Mouse (Mus musculus) kidney, postnatal 0 days (tissue): ENCODE results near the gene Mtmr12. TPM values are rescaled to one million over a fixed set of nuclear protein-coding genes. Genes with fewer than 3 reads are reported as not detected.

Source experiments
- ATAC-seq: fragments of 200-750 bp; cut with Nextera tagmentation; replicated peaks from 2 replicates; pipeline ENCODE4 v1.8.0; 2017; ENCODE audit warnings: low read depth, moderate number of reproducible peaks, moderate TSS enrichment, moderate library complexity; ENCODE audit not compliant: low FRiP score
- DNase-seq: peaks from one replicate; pipeline ENCODE4 v3.0.0-alpha.2; 2016; ENCODE audit warnings: low spot score
- H3K27ac ChIP-seq: fragments of 300-500 bp; sonication (generic); 2 replicates; pipeline ENCODE4 v1.5.1; 2014; ENCODE audit warnings: mild to moderate bottlenecking
- H3K27me3 ChIP-seq: fragments of 300-500 bp; sonication (generic); 2 replicates; pipeline ENCODE4 v1.6.1; 2014; ENCODE audit warnings: low read length, mixed read lengths; ENCODE audit not compliant: insufficient read depth
- H3K36me3 ChIP-seq: fragments of 300-500 bp; sonication (generic); 2 replicates; pipeline ENCODE4 v1.6.1; 2014; ENCODE audit warnings: low read length, mixed read lengths; ENCODE audit not compliant: insufficient read depth
- H3K4me1 ChIP-seq: fragments of 300-500 bp; sonication (generic); replicated peaks from 2 replicates; pipeline ENCODE4 v1.6.1; 2014; ENCODE audit warnings: antibody characterized with exemption, low read length, mixed read lengths; ENCODE audit not compliant: insufficient read depth
- H3K4me2 ChIP-seq: fragments of 300-500 bp; sonication (generic); 2 replicates; pipeline ENCODE4 v1.6.1; 2014; ENCODE audit warnings: mild to moderate bottlenecking, low read length, moderate library complexity, mixed read lengths
- H3K4me3 ChIP-seq: fragments of 300-500 bp; sonication (generic); replicated peaks from 2 replicates; pipeline ENCODE4 v1.5.1; 2014; ENCODE audit warnings: low read depth, low read length
- H3K9ac ChIP-seq: fragments of 300-500 bp; sonication (generic); 2 replicates; pipeline ENCODE4 v1.6.1; 2014; ENCODE audit warnings: low read depth, low read length
- H3K9me3 ChIP-seq: fragments of 300-500 bp; sonication (generic); replicated peaks from 2 replicates; pipeline ENCODE4 v1.6.1; 2016; ENCODE audit warnings: low read length, inconsistent platforms, mixed read lengths
- CTCF ChIP-seq: IDR thresholded peaks from 2 replicates; pipeline ENCODE4 v1.5.1; 2016; ENCODE audit warnings: antibody characterized with exemption, low read depth, mild to moderate bottlenecking, moderate library complexity
- WGBS: fragments of 180-500 bp; shearing (Covaris S2); extraction: QIAGEN DNeasy Blood & Tissue Kit; methylation state at CpG from one replicate; pipeline ENCODE4 v1.1.7; 2014; 5-methylcytosine and 5-hydroxymethylcytosine counted together
- polyA plus RNA-seq: library from polyadenylated mRNA; unstranded; fragments of >200 nt; fragmentation: Nextera tagmentation; extraction: Ambion mirVana; gene quantifications from 2 replicates; pipeline ENCODE4 v1.2.1, GENCODE M21; 2015

Gene Mtmr12
- polyA plus RNA-seq, 1 experiment from 2014 or later, result 12.5 TPM

- ATAC-seq, result no peak
- WGBS, result 79% methylated on average over 5 of the region's 5 CpGs
- Histone ChIP-seq H3K27ac (no peak overlapping the region), H3K4me1 (no peaks in the 10 kb centered on the region), H3K36me3 (peaks cover 24% of the 10 kb centered on the region), H3K9me3 (no peaks in the 10 kb centered on the region), H3K4me3 (no peak overlapping the region), H3K4me2 (no peak overlapping the region), H3K27me3 (no peaks in the 10 kb centered on the region), H3K9ac (no peak overlapping the region)
- no peak for TF ChIP-seq CTCF
- DNase-seq, result no peak
Observed at GRCm38 (mm10) chr15:12250350-12250749, 45.5 kb downstream of the Mtmr12 start.

DNA sequence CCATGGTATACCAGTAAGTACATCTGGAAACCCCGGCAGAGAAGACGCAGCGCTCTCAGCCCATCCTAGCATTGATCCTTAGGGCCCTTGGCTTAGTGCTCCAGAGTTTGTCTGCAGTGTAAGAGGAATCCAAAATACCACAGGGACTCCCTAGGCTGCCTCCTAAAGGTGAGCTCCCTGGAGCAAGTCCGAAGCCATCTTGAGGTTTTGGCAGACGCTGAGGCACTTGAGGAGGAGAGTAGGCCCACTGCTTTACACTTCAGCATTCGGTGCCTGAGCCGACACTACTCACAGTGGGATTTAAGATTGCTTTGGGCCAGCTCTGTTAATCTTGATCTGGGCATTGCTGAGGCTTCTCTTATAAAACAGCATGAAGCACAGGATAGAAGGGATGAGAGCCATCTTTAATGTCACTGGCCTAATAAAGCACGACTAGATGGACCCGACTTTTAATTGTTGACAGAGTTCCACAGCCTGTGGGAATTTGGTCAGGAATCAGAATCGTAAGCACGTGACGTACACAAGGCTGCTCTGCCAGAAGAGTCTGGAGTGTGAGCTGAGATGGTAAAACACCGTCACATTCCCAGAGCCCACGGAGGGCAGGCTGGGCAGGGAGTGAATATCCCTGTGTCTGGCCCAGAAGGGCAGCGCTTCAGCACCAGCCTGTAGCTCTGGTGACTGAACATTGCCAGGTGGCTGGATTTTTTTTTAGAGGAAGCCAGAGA is 46.8 kb downstream of the Mtmr12 start:
- WGBS, result 93% methylated on average over 15 of the region's 15 CpGs
- ATAC-seq, result no peak
- no peaks in the 10 kb centered on the region for H3K4me1 ChIP-seq
- no peak overlapping the region for H3K9ac ChIP-seq
- DNase-seq, result no peak
- TF ChIP-seq CTCF, result no peak
- peaks cover 20% of the 10 kb centered on the region for H3K36me3 ChIP-seq
- H3K27me3 ChIP-seq, result no peaks in the 10 kb centered on the region
- no peak overlapping the region for H3K27ac ChIP-seq
- no peak overlapping the region for H3K4me3 ChIP-seq
- no peaks in the 10 kb centered on the region for H3K9me3 ChIP-seq
- no peak overlapping the region for H3K4me2 ChIP-seq

- no peak for DNase-seq
Observed at GRCm38 (mm10) chr15:12252141-12252489, 47.3 kb downstream of the Mtmr12 start.

DNA sequence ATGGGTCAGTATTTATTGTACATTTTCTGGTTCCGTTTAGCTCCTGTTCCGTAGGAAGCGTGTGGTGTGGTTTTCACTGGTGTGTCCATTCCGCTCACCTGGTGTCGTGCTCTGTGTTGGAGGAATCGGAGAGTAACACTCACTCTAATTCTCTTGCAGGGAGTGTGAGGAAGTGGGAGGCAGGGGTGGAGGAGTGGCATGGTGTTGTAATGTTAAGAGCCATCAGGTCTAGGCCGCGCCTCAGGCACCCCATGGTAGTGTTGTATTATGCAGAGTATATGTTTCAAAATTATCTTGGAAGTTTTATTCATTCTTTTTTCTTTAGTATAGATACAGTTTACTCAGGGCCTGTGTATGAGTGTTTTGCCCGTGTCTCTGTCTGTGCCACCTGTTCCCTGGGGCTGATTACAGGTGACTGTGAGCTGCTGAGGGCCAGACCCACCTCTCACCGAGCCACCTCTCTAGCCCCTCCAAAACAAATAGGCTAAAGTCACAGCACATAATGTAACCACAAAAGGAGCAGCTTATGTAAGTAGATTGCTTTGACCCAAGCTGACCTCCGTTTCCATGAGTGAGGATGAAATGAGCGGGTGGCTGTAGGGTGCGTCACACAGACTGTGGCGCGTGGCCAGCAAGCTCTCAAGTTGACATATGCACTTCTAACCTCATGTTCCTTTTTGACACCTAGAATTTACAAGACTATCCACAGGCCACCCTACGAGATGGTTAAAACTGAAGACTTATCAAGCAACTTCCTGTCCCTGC is 53.1 kb downstream of the Mtmr12 start:
- TF ChIP-seq CTCF, result no peak
- Histone ChIP-seq H3K9me3 (no peaks in the 10 kb centered on the region), H3K36me3 (peaks cover 35% of the 10 kb centered on the region), H3K4me1 (no peaks in the 10 kb centered on the region), H3K4me2 (no peak overlapping the region), H3K27ac (no peak overlapping the region), H3K9ac (no peak overlapping the region), H3K27me3 (no peaks in the 10 kb centered on the region), H3K4me3 (no peak overlapping the region)
- DNase-seq (no peak), ATAC-seq (no peak)
- 84% methylated on average over 16 of the region's 16 CpGs for WGBS

More at GRCm38 (mm10) chr15:12252141-12252489, 47.3 kb downstream of the Mtmr12 start:
- Histone ChIP-seq H3K4me1 (no peaks in the 10 kb centered on the region), H3K9me3 (no peaks in the 10 kb centered on the region), H3K36me3 (peaks cover 23% of the 10 kb centered on the region), H3K27me3 (no peaks in the 10 kb centered on the region), H3K4me3 (no peak overlapping the region), H3K27ac (no peak overlapping the region), H3K9ac (no peak overlapping the region), H3K4me2 (no peak overlapping the region)
- ATAC-seq, result no peak
- no peak for TF ChIP-seq CTCF
- 92% methylated on average over 2 of the region's 2 CpGs for WGBS

DNA sequence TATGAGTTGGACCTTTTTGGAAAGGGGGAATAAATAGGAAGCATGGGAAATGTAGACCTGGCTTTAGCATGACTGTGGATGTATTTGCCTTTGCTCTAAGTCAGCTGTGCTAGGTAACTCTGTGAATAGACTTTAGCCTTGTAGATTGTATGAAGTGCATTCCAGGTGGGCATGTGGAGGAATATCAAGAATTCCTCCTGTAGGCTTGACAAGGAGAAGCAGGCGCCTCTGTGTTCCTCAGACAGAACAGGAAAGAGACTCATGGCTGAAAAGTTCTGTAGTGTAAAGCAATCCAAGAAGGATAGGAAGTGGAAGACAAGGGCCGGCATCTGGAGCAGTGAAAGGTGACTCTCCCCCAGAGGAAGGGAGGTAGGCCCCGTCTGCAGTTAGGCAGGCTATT is 58.2 kb downstream of the Mtmr12 start:
- Histone ChIP-seq H3K4me3 (no peak overlapping the region), H3K4me1 (no peaks in the 10 kb centered on the region), H3K27ac (no peak overlapping the region), H3K9me3 (no peaks in the 10 kb centered on the region), H3K27me3 (no peaks in the 10 kb centered on the region), H3K36me3 (peaks cover 56% of the 10 kb centered on the region), H3K4me2 (no peak overlapping the region), H3K9ac (no peak overlapping the region)
- 44% methylated on average over 3 of the region's 3 CpGs for WGBS
- TF ChIP-seq CTCF, result no peak
- ATAC-seq, result no peak
- DNase-seq, result peak; percentile 21

DNA sequence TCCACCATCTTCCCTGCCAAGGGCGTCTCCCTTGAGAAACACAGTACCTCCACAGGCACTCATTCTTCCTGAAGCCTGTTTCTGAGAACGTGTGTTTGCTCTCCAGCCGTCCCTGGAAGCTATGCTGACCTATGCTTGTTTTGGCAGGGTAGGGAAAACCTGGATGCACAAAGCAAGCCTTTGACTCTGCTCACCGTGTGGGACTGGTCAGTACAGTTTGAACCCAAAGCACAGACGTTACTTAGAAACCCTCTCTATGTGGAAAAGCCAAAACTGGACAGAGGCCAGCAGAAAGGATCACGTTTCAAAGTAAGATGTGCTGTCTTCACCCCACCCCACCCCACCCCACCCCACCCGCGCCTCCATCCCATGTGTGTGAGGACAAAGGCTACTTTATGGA is 61.6 kb downstream of the Mtmr12 start:
- H3K27me3 ChIP-seq, result no peaks in the 10 kb centered on the region
- H3K4me1 ChIP-seq, result no peaks in the 10 kb centered on the region
- no peak overlapping the region for H3K4me3 ChIP-seq
- H3K36me3 ChIP-seq, result peaks cover 59% of the 10 kb centered on the region
- 59% methylated on average over 8 of the region's 8 CpGs for WGBS
- DNase-seq, result no peak
- ATAC-seq, result no peak
- no peak overlapping the region for H3K4me2 ChIP-seq
- no peaks in the 10 kb centered on the region for H3K9me3 ChIP-seq
- H3K27ac ChIP-seq, result no peak overlapping the region
- H3K9ac ChIP-seq, result no peak overlapping the region
- TF ChIP-seq CTCF, result no peak
